Mouse (Mus musculus): ENCODE data around the gene Dnajc4. TPM values are rescaled to one million over a fixed set of nuclear protein-coding genes. Genes with fewer than 3 reads are reported as not detected.

Dnajc4 gene
- 30.4 and 31.6 TPM in 2 replicates for polyA plus RNA-seq (2012; rRNA removed)

GRCm38 (mm10) chr19:6992011-6992858 is at the start of gene Dnajc4:
Dnajc4 (minus strand) TSS chr19:6992572.

GRCm38 (mm10) chr19:7039841-7040636 is 47.7 kb upstream of the Dnajc4 start, which contains the start of gene Stip1:
Stip1 (minus strand) TSS chr19:7039967.

DNA sequence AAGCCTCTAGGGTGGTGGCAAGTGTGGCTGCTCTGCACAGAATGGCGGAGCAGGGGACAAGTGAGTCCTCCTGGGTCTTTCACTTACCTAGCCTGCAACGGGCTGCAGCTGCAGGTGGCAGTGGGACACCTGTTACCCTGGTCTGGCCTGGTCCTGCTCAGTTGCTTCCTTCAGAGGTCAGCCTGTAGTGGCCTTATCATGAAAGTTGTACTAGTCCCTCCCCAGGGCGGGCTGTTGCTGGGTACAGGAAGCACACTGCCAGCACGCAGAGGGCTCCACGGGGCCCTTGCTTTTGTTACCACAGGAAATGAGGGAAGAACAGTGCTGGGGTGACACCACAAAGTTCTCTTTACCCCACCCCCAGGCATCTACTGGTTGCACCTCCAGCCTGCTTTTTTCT is 26.8 kb upstream of the Dnajc4 start, which contains the start of gene Fermt3:
Gene Fermt3 (minus strand): TSS at position 279 of the 400 bp plus-strand sequence.

GRCm38 (mm10) chr19:6996006-6996405 is 3.6 kb upstream of the Dnajc4 start, which contains the start of the genes Nudt22 and Trpt1:
Nudt22 (minus strand) TSS chr19:6996117.
Trpt1 (plus strand) TSS chr19:6996131.

GRCm38 (mm10) chr19:6987061-6987903 is 5.1 kb downstream of the Dnajc4 start, which contains the start of gene Vegfb:
Vegfb (minus strand) TSS chr19:6987651.

DNA sequence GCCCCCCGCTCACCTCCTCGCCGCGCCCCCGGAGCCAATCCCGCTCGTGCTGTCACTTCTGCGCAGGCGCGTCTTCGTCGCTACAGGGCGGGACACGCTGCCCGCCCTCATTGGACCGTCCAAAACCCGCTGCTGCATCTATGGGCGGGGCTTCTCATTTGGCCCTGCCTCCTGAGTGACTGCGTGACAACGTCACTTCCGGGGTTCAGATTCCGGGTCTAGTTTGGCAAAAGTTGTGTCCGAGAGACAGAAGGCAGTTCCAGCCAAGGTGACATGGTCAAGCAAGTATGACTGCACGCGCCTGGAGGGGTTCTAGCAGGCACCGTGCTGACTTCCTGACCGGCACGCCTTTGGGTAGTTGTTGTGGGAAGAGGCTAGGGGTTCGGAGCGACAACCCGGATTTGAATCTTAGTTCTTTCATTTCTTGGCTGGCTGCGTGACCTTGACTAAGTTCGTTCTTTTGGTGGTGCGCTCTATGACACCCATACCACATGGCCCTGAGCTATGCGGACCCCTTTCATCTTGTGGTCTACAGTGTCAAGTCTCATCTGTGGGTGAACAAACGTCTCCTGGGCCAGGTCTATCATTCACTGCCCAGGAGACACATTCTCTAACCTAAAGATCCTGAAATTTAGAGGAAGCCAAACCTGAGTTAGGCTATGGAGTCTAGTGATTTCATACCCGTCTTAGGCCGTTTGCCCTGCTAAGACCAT is 11.8 kb downstream of the Dnajc4 start, which contains the start of gene Fkbp2:
Gene Fkbp2 (minus strand): TSS at position 121 of the 713 bp plus-strand sequence.

DNA sequence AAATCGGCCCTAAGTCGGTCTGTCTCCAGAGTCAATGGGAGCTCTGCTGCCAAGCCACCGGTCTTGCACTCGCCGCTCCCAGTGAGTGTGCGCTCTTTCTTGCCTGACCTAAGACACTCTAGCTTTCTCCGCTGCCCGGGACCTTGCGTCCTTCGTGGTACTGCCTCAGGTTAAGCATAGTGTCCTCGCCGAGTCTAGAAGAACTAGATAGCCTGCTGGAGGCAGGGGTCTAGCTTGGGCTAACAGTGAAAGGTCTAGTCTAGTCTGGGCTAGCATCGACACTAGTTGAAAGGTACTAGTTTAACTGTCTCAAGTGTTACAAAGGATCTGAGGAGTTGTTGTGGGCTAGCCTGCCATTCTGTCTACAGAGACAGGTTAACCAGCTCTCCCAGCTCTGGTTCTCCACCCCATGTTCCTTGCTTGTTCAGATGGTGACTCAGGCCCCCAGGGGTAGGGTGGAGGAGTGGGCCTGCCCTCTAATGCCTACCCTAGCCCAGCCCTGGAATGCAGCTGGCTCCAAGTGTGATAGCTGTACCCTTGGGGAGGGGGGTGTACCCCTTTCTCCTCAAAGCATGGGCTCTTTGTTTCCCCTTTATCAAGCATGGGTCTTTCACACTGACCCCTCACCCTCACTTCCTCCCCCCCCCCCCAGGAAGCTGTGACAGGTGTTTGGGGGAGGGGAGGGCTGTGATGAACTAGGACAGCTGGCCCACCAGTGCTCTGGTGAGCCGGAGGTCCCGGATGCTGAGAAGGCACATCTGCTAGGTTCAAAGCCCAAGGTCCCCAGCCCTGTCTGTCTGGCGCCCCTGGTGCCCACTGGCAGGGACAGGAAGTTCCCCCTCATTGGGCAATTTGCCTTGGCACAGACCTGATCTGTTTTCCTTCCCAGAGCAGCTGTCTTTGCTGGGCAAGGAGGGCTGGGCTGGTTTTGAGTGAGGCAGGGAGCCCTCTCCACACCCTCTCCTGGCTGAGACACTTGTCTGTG is 16.5 kb downstream of the Dnajc4 start, which contains the start of gene Plcb3:
Gene Plcb3 (minus strand): TSS at position 934 of the 985 bp plus-strand sequence.

DNA sequence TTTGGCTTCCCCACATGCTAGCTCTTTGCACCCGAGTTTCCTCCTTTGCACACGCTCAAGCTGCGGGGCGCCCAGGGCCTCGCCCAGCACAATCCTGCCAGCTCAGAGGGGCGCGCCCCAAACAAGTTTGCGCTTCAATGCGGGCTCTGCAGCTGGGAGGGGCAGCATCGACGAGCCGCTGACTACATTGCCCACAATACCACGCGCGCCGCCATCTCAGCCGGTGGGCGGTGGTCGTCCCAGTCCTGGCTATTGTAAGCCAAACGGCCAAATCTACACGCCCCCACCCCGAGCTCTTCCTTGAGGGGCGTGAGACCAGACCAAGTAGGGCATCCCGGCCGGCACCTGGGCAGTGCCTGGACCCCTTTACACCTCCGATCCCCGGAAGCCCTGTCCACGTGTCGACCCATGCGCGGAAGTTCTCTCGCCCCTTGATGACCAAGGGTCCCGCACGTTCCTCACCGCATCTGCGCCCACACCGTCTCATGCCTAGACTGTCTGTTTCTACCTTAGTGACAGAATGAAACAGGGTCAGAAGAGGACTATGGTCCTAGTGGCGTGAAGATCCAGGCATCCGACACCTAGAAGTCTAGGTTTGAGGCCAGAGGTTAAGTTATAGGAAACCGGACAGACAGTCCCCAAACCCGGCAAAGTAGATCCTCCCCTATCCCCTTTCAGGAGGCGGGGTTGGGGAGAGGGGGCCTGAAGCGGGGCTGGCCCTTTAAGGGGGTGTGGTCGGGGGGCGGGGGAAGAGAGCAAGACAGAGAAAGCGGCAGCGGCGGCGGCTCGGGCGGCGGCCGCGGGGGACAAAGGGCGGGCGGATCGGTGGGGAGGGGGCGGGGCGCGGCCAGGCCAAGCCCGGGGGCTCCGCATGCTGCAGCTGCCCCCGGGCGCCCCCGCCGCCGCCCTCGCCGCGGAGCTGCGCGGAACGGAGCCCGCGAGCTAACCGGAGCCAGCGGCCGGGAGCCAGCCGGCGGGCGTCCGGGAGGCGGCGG is 17.9 kb downstream of the Dnajc4 start, which contains the start of gene Ppp1r14b:
Gene Ppp1r14b (plus strand): TSS at position 758 of the 995 bp plus-strand sequence.

DNA sequence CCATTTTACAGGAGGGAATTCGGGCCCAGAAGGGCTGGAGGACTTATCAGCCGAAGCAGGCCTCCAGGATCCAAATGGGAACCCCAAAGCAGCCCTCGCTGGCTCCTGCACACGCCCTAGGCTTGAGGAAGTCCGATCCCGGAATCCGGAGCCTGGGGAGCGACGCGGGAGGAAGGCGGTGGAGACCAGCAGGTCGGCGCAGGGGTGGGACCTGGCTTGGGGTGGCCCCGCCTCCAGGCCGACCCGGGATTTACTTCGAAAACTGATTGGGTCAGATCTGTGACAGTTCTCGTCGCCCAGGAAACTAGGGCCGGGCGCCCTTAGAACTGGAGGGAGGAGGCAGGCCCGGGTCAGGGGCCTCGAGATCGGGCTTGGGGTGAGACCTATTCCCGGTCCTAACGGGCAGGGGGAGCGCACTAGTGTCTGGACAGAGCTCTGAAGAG is 50.1 kb downstream of the Dnajc4 start, which contains the start of gene Gpr137:
Gene Gpr137 (minus strand): TSS at position 232 of the 443 bp plus-strand sequence.

DNA sequence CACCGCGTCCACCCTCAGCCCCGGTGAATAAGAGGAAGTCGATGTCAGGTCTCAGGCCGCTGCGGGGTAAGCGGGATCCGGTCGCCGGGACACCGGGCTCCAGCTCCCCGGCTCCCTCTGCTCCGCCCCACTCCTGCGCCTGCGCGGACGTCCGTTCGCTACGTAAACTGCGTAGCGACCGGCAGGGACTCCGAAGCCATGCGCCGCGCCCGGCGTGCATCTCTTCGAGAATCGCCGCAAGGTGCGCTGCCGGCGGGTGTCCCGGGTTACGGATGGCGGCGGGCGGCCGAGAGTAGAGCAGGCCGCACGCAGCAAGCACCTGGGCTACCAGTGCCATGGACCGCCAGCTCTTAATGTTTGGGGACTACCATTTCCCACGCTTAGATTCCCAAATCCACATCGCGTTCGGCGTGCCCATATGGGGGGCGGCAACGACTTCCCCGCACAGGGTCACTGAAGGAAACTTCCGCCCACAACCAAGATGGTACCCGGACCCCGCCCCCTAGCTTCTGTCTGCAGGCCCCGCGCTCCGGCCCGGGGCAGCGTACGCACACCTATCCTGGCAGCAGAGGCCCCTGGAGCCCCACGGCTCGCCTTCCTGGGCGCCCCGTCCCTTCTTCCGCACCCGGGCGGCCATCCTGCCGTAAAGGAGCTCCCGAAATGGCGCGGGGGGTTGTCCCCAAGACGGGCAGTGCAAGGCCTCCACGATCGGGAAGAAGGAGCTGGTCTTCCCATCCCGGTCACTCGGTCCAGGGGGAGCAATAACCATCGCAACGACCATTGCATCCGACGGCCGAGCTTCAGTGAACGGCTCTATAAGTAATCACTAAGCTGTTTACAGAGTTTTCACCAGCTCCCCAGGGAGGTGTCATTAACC is 50.8 kb downstream of the Dnajc4 start, which contains the start of gene Bad:
Gene Bad (plus strand): TSS at position 490 of the 877 bp plus-strand sequence.

Other genes with a start within 250 kb of the Dnajc4 start
- gene Rps6ka4, start 151.9 kb downstream of the Dnajc4 start, polyA plus RNA-seq (2012; rRNA removed): 5.8 and 10.8 TPM in 2 replicates
- gene Ccdc88b, start 134.4 kb downstream of the Dnajc4 start, polyA plus RNA-seq (2012; rRNA removed): 1.2 and 1.5 TPM in 2 replicates
- 154 and 159 TPM in 2 replicates for gene Trmt112, start 82.9 kb downstream of the Dnajc4 start, polyA plus RNA-seq (2012; rRNA removed)
- 175 and 190 TPM in 2 replicates for gene Prdx5, start 82.5 kb downstream of the Dnajc4 start, polyA plus RNA-seq (2012; rRNA removed)
- 32.1 and 36.0 TPM in 2 replicates for gene Esrra, start 70.8 kb downstream of the Dnajc4 start, polyA plus RNA-seq (2012; rRNA removed)
- gene Catsperz, start 67.2 kb downstream of the Dnajc4 start, polyA plus RNA-seq (2012; rRNA removed): 1.3 and 2.5 TPM in 2 replicates
- 1.2 and 1.7 TPM in 2 replicates for gene Kcnk4, start 58.1 kb downstream of the Dnajc4 start, polyA plus RNA-seq (2012; rRNA removed)
- 66.9 and 72.7 TPM in 2 replicates for gene Bad, start 50.7 kb downstream of the Dnajc4 start, polyA plus RNA-seq (2012; rRNA removed)
- gene Gpr137, start 50.1 kb downstream of the Dnajc4 start, polyA plus RNA-seq (2012; rRNA removed): 68.1 and 72.4 TPM in 2 replicates
- 339 and 374 TPM in 2 replicates for gene Ppp1r14b, start 17.6 kb downstream of the Dnajc4 start, polyA plus RNA-seq (2012; rRNA removed)
- 26.2 and 38.2 TPM in 2 replicates for gene Plcb3, start 16.1 kb downstream of the Dnajc4 start, polyA plus RNA-seq (2012; rRNA removed)
- 61.1 and 75.9 TPM in 2 replicates for gene Fkbp2, start 12.1 kb downstream of the Dnajc4 start, polyA plus RNA-seq (2012; rRNA removed)
- 30.0 and 38.5 TPM in 2 replicates for gene Vegfb, start 4.9 kb downstream of the Dnajc4 start, polyA plus RNA-seq (2012; rRNA removed)
- gene Nudt22, start 3.5 kb upstream of the Dnajc4 start, polyA plus RNA-seq (2012; rRNA removed): 16.0 and 16.1 TPM in 2 replicates
- gene Trpt1, start 3.6 kb upstream of the Dnajc4 start, polyA plus RNA-seq (2012; rRNA removed): 16.4 and 18.5 TPM in 2 replicates
- gene Fermt3, start 26.9 kb upstream of the Dnajc4 start, polyA plus RNA-seq (2012; rRNA removed): 5.4 and 5.5 TPM in 2 replicates
- 177 and 196 TPM in 2 replicates for gene Stip1, start 47.4 kb upstream of the Dnajc4 start, polyA plus RNA-seq (2012; rRNA removed)
- gene Macrod1, start 64.2 kb upstream of the Dnajc4 start, polyA plus RNA-seq (2012; rRNA removed): 5.6 and 9.3 TPM in 2 replicates
- 3.0 and 3.3 TPM in 2 replicates for gene Flrt1, start 113.2 kb upstream of the Dnajc4 start, polyA plus RNA-seq (2012; rRNA removed)
- 162 and 172 TPM in 2 replicates for gene Otub1, start 213.7 kb upstream of the Dnajc4 start, polyA plus RNA-seq (2012; rRNA removed)
- 562 and 588 TPM in 2 replicates for gene Cox8a, start 225.0 kb upstream of the Dnajc4 start, polyA plus RNA-seq (2012; rRNA removed)
- 68.7 and 70.7 TPM in 2 replicates for gene Naa40, start 248.6 kb upstream of the Dnajc4 start, polyA plus RNA-seq (2012; rRNA removed)

Measured in central nervous system, embryonic 14 days (tissue).